Mouse (Mus musculus) cerebellum, postnatal 36 days (tissue): ENCODE data around the gene Erp29.

Source experiments
- DNase-seq, 2 experiments: peaks; one replicate each; pipeline ENCODE4 v3.0.0; 2021 to 2022; ENCODE audit warnings: mixed read lengths in 2 of 2

Erp29 gene

GRCm38 (mm10) chr5:121386120-121386909 lies 66.0 kb downstream of the Erp29 start:
- DNase-seq = no peak

- DNase-seq = peak; percentile 90 to 96
These were observed 66.7 kb downstream of the Erp29 start, which contains the start of gene Trafd1 for GRCm38 (mm10) chr5:121385461-121386119. Gene Trafd1, minus strand, starts transcription at chr5:121385632.

- peak in 1 of 2 experiments; percentile 70 for DNase-seq
These were observed 67.4 kb downstream of the Erp29 start for GRCm38 (mm10) chr5:121384757-121385460.

GRCm38 (mm10) chr5:121383857-121384756 lies 68.2 kb downstream of the Erp29 start:
- no peak for DNase-seq

- DNase-seq = no peak
These were observed 71.6 kb downstream of the Erp29 start for GRCm38 (mm10) chr5:121380692-121381091.

GRCm38 (mm10) chr5:121378678-121379256 lies 73.5 kb downstream of the Erp29 start:
- DNase-seq = no peak
